Comparison of ENCODE assay signal across 17 mouse cellular contexts in genomic region chr2:126606688-126607062, GRCm38 (mm10). TPM values are rescaled to one million over a fixed set of nuclear protein-coding genes. Genes with fewer than 3 reads are reported as not detected.
"Had no signal": no experiment of that assay in that cellular context is flagged by ENCODE, and none has a peak within 500 bp of the region (broad histone marks: within the 10 kb centered on the region; RNA-seq: fewer than 3 reads in every experiment).

No protein-coding gene starts in this region.

- ATAC-seq: midbrain, embryonic 16.5 days had no signal

- H3K27me3 ChIP-seq: midbrain, embryonic 12.5 days; neural tube, embryonic 13.5 days; neural tube, embryonic 15.5 days had no signal

- DNase-seq: liver, embryonic 13.5 days; lung, embryonic 14.5 days; lung, postnatal 14 days; midbrain, embryonic 14.5 days; retina, postnatal 1 day; right cerebral cortex, postnatal 25 days; right cerebral cortex, postnatal 4 days had no signal

- H3K36me3 ChIP-seq: liver, embryonic 13.5 days; liver, embryonic 15.5 days; midbrain, embryonic 10.5 days; midbrain, embryonic 12.5 days; neural tube, embryonic 13.5 days; neural tube, embryonic 15.5 days had no signal

- H3K4me1 ChIP-seq: midbrain, embryonic 10.5 days; midbrain, embryonic 12.5 days; neural tube, embryonic 13.5 days; neural tube, embryonic 15.5 days had no signal

- H3K4me2 ChIP-seq: liver, embryonic 11.5 days; liver, embryonic 13.5 days; liver, embryonic 15.5 days; lung, embryonic 14.5 days; midbrain, embryonic 12.5 days; neural tube, embryonic 13.5 days; neural tube, embryonic 15.5 days had no signal

- H3K27ac ChIP-seq: liver, embryonic 13.5 days; liver, embryonic 15.5 days; macrophage; midbrain, embryonic 10.5 days; midbrain, embryonic 12.5 days; neural tube, embryonic 13.5 days; neural tube, embryonic 15.5 days had no signal

- H3K9ac ChIP-seq: liver, embryonic 13.5 days; liver, embryonic 15.5 days; lung, embryonic 14.5 days; midbrain, embryonic 12.5 days; neural tube, embryonic 13.5 days; neural tube, embryonic 15.5 days had no signal

- H3K4me3 ChIP-seq: liver, embryonic 13.5 days; liver, embryonic 15.5 days; midbrain, embryonic 10.5 days; midbrain, embryonic 12.5 days; myocyte; neural tube, embryonic 13.5 days; neural tube, embryonic 15.5 days had no signal

- H3K9me3 ChIP-seq: liver, embryonic 13.5 days; liver, embryonic 15.5 days; megakaryocyte, embryonic 14.5 days; midbrain, embryonic 10.5 days; midbrain, embryonic 12.5 days; neural tube, embryonic 13.5 days; neural tube, embryonic 15.5 days had no signal

RNA-seq across cellular contexts. Expression of gene Slc27a2, which starts 54.5 kb away (rescaled TPM):
- polyA plus RNA-seq: macrophage, myocyte had no signal
